Mouse (Mus musculus) lung, postnatal 0 days (tissue): ENCODE data around the gene H2-Ob.

Experiments used
- CTCF ChIP-seq: IDR thresholded peaks from 2 replicates; pipeline ENCODE4 v1.5.1; 2016; ENCODE audit warnings: antibody characterized with exemption, mild to moderate bottlenecking
- EP300 ChIP-seq: IDR thresholded peaks from 2 replicates; pipeline ENCODE4 v1.6.1; 2016; ENCODE audit warnings: antibody characterized with exemption, mild to moderate bottlenecking, control low read depth

DNA sequence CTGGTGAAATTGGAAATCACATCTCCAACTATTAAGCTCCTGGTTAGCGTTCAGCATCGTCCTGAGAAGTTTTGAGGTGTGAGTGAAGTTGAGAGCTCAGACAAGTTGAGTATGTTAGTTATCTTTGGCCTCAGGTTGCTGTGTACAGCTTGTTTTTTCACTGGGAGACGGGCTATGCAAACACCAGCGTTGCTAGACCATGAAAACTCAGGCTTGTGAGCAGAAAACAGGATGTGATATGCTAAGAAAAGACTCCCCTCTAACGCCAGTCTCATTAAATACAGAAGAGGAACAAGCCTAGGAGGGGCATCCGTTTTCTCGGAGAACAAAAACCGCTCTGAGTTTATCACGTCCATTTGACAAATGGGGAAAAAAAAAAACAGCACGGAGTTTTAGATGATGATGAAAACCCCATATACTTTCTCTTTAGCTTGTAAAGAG is 918 bp downstream of the H2-Ob start:
- TF ChIP-seq CTCF: no peak
- TF ChIP-seq EP300: peak; percentile 26; the same call in 1 of the 2 replicates
